Mouse (Mus musculus): ENCODE results near the gene Olfr482. TPM values are rescaled to one million over a fixed set of nuclear protein-coding genes. Genes with fewer than 3 reads are reported as not detected.

The Olfr482 gene
- 0.06 and 0.10 TPM in 2 replicates for polyA plus RNA-seq (2015; fragmentation: Nextera tagmentation; extraction: Ambion mirVana)

DNA sequence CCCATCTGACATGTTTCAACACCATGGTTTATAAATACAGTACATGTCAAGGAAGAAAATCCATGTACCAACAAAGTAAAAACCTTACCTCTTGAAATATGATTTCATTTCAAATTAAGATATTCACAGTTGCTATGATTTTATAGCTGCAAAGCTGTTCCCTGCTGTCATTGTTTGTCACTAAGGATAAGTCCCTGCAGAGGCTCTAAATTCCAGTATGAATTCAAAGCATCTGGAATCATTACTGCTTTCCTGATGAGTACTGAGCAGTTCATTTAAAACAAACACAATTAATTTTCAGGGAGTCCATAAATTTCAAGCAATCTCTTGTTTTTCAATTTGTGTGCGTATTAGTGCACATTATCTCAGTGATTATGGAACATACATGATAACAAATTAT is at the start of gene Olfr482:
Olfr482 (minus strand) TSS at position 101 of the 400 bp plus-strand sequence.

GRCm38 (mm10) chr7:108127349-108127748 is 30.0 kb upstream of the Olfr482 start, which contains the start of gene Olfr484:
Olfr484 (minus strand) TSS chr7:108127449.

DNA sequence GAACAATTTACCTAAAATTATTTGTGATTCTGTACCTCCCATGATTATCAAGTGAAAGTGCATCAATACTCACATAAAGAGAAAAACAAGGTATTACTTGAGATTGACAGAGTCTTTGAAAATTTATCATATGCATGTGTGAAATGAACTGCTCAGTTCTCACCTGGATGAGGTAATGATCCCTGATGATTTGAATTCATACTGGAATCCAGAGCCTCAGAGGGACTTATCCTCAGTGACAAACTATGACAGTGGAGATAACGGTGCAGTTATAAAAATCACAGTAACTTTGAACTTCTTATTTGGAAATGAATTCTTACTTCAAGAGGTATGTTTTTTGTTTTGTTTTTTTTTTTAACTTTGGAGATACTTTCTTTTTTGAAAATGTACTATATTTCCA is 3.2 kb upstream of the Olfr482 start, which contains the start of gene Olfr483:
Olfr483 (plus strand) TSS at position 301 of the 400 bp plus-strand sequence.

GRCm38 (mm10) chr7:108079555-108079954 is 17.8 kb downstream of the Olfr482 start, which contains the start of gene Olfr481:
Olfr481 (plus strand) TSS chr7:108079855.

DNA sequence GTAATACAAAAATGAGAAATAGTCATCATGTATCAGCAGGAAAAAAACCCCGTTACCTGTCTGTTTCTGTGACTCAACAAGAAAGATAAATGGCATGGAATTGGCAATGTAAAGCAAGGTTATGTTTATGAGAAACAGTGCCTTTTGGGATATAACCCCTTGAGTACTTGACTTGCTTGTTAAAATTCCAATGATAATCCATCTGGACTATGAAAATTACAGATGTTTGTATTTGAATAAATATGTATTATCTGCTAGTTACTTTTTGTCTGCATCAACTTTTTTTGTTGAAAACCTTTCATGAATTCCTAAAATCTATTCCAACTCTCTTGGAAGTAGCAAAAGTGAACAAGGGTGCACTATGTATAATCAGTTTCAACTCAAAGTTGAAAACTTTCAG is 30.1 kb downstream of the Olfr482 start, which contains the start of gene Olfr480:
Olfr480 (minus strand) TSS at position 101 of the 400 bp plus-strand sequence.

DNA sequence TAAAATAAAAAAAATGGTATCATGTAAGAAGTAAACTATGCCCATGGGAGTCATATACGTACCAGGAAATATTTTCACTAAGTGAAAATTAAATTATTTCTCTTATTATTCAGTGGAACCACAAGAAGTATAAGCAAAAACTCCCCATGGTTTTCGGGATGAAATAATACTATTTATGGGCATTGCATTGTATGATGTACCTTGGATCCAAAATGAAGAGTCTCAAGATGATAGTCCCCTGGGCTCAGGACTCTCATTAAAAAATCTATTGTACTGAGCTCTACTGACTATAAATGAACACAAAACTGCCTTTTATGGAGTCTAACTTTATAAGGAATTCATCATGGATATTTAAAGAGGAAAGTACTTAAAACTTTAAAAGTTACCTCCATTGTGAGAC is 47.0 kb downstream of the Olfr482 start, which contains the start of gene Olfr479:
Olfr479 (plus strand) TSS at position 301 of the 400 bp plus-strand sequence.

Other genes with a start within 250 kb of the Olfr482 start
- gene Olfr472, start 199.7 kb downstream of the Olfr482 start, polyA plus RNA-seq (2015; fragmentation: Nextera tagmentation; extraction: Ambion mirVana) = not detected in 2 replicates
- not detected in 2 replicates for gene Olfr473, start 167.1 kb downstream of the Olfr482 start, polyA plus RNA-seq (2015; fragmentation: Nextera tagmentation; extraction: Ambion mirVana)
- gene Olfr474, start 142.9 kb downstream of the Olfr482 start, polyA plus RNA-seq (2015; fragmentation: Nextera tagmentation; extraction: Ambion mirVana) = not detected in 2 replicates
- not detected in 2 replicates for gene Olfr476, start 132.8 kb downstream of the Olfr482 start, polyA plus RNA-seq (2015; fragmentation: Nextera tagmentation; extraction: Ambion mirVana)
- not detected in 2 replicates for gene Olfr477, start 110.9 kb downstream of the Olfr482 start, polyA plus RNA-seq (2015; fragmentation: Nextera tagmentation; extraction: Ambion mirVana)
- not detected in 2 replicates for gene Olfr478, start 63.6 kb downstream of the Olfr482 start, polyA plus RNA-seq (2015; fragmentation: Nextera tagmentation; extraction: Ambion mirVana)
- not detected in 2 replicates for gene Olfr479, start 46.9 kb downstream of the Olfr482 start, polyA plus RNA-seq (2015; fragmentation: Nextera tagmentation; extraction: Ambion mirVana)
- gene Olfr480, start 30.2 kb downstream of the Olfr482 start, polyA plus RNA-seq (2015; fragmentation: Nextera tagmentation; extraction: Ambion mirVana) = not detected in 2 replicates
- gene Olfr481, start 17.7 kb downstream of the Olfr482 start, polyA plus RNA-seq (2015; fragmentation: Nextera tagmentation; extraction: Ambion mirVana) = not detected in 2 replicates
- not detected in 2 replicates for gene Olfr483, start 3.3 kb upstream of the Olfr482 start, polyA plus RNA-seq (2015; fragmentation: Nextera tagmentation; extraction: Ambion mirVana)
- gene Olfr484, start 29.9 kb upstream of the Olfr482 start, polyA plus RNA-seq (2015; fragmentation: Nextera tagmentation; extraction: Ambion mirVana) = not detected in 2 replicates
- gene Olfr485, start 62.3 kb upstream of the Olfr482 start, polyA plus RNA-seq (2015; fragmentation: Nextera tagmentation; extraction: Ambion mirVana) = not detected in 2 replicates
- not detected in 2 replicates for gene Olfr486, start 75.2 kb upstream of the Olfr482 start, polyA plus RNA-seq (2015; fragmentation: Nextera tagmentation; extraction: Ambion mirVana)
- not detected in 2 replicates for gene Olfr487, start 117.0 kb upstream of the Olfr482 start, polyA plus RNA-seq (2015; fragmentation: Nextera tagmentation; extraction: Ambion mirVana)
- gene Olfr488, start 160.8 kb upstream of the Olfr482 start, polyA plus RNA-seq (2015; fragmentation: Nextera tagmentation; extraction: Ambion mirVana) = not detected in 2 replicates
- gene Olfr490, start 191.3 kb upstream of the Olfr482 start, polyA plus RNA-seq (2015; fragmentation: Nextera tagmentation; extraction: Ambion mirVana) = not detected in 2 replicates
- not detected in 2 replicates for gene Olfr491, start 215.9 kb upstream of the Olfr482 start, polyA plus RNA-seq (2015; fragmentation: Nextera tagmentation; extraction: Ambion mirVana)
- gene Olfr492, start 226.1 kb upstream of the Olfr482 start, polyA plus RNA-seq (2015; fragmentation: Nextera tagmentation; extraction: Ambion mirVana) = not detected in 2 replicates
- not detected in 2 replicates for gene Olfr493, start 249.4 kb upstream of the Olfr482 start, polyA plus RNA-seq (2015; fragmentation: Nextera tagmentation; extraction: Ambion mirVana)

Measured in neural tube, postnatal 0 days (tissue).